Mouse (Mus musculus): ENCODE results near the gene Tmem33. TPM values are rescaled to one million over a fixed set of nuclear protein-coding genes. Genes with fewer than 3 reads are reported as not detected.

Tmem33 gene
- polyA plus RNA-seq, 1 experiment from 2014 or later = 83.5 TPM

DNA sequence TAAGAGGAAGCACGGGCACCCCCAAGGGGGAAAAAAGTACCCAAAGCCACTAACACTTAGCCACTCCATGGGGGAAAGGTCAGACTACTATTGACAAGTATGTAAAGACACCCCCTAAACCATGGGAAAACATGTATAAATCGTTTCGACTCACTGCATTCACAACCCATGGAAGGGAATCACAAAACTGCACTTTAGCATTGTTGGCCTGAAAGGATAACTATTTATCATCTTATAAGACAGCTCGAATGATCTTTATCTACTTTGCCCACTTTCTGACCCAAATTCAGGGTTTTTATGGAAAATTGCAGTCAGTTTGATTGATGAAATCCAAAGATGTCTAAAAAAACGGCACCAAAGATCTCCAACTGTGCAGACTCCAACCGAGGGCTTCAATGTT, 38.5 kb upstream of the Tmem33 start:
- no peak overlapping the region for H3K9ac ChIP-seq (replicated peaks; ENCODE audit: low read depth)
- no peak overlapping the region for H3K4me3 ChIP-seq (ENCODE audit: low read depth, low read length)
- TF ChIP-seq EP300 (IDR thresholded peaks at IDR 0.05) = no peak
- TF ChIP-seq CTCF (IDR thresholded peaks at IDR 0.05) = no peak
- H3K4me1 ChIP-seq (ENCODE audit: insufficient read depth, low read depth, low read length) = peaks cover 6% of the 10 kb centered on the region; the same call in 1 of the 2 replicates
- no peaks in the 10 kb centered on the region for H3K36me3 ChIP-seq (ENCODE audit: insufficient read depth, low read length)
- ATAC-seq (no peak), DNase-seq (ENCODE audit: low spot score) (no peak)
- H3K27me3 ChIP-seq (replicated peaks; ENCODE audit: insufficient read depth, low read length) = peaks cover 86% of the 10 kb centered on the region
- 5% methylated on average over 6 of the region's 6 CpGs for WGBS
- H3K9me3 ChIP-seq (ENCODE audit: low read length) = peaks cover 3% of the 10 kb centered on the region; the same call in 1 of the 2 replicates
- H3K27ac ChIP-seq (ENCODE audit: low read length) = no peak overlapping the region
- no peak overlapping the region for H3K4me2 ChIP-seq (replicated peaks; ENCODE audit: low read depth, low read length)

DNA sequence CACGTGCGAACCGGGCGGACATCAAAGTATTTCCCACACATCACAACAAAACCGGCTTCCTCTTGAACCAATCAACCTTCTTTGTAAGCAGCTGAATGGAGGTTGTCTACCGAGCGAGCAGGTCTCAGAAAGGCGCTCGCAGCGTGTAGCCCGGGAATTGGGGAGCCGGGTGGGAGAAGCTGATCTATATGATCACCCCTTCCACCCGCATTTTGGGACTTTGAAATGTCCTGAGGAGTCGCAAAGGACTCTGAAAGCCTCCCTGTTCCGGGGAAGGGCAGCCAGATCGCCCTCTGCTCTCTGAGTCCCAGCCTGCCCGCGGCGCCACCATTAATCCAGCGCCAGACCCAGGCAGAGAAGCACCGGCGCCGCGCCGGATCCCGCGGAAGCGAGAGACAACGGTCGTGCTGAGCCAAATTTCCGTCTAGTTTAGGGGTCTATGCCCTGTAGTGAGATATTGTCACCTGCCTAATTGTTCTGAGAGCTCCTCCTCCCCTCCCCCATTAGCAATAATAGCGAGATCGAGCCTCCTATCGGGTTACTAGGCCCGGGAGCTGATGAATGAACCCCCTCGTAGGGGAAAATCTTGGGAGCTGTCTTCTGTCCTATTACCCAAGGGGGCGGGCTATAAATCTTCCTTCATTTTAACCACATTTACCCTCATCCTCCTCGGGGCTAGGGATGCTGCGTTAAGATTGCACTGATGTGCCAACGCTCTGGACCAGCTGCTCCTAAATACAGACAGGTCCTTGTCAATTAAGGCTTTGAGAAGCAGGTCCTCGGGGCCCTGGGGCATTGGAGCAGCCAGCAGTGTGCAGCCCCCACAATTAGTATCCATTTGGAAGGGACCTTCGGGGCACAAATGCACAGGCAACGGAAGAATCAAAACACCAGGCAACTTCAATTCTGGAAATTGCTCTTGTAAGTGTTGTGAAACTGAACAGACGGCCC, 37.6 kb upstream of the Tmem33 start:
- peak overlapping the region; percentile 25 for H3K4me2 ChIP-seq (replicated peaks; ENCODE audit: low read depth, low read length)
- H3K27me3 ChIP-seq (replicated peaks; ENCODE audit: insufficient read depth, low read length) = peaks cover 92% of the 10 kb centered on the region
- peaks cover 6% of the 10 kb centered on the region; the same call in 1 of the 2 replicates for H3K4me1 ChIP-seq (ENCODE audit: insufficient read depth, low read depth, low read length)
- peaks cover 3% of the 10 kb centered on the region; the same call in 1 of the 2 replicates for H3K9me3 ChIP-seq (ENCODE audit: low read length)
- H3K9ac ChIP-seq (replicated peaks; ENCODE audit: low read depth) = no peak overlapping the region
- H3K27ac ChIP-seq (ENCODE audit: low read length) = no peak overlapping the region
- peak overlapping the region; percentile 8; the same call in 1 of the 2 replicates for H3K4me3 ChIP-seq (ENCODE audit: low read depth, low read length)
- TF ChIP-seq EP300 (IDR thresholded peaks at IDR 0.05) (no peak), CTCF (IDR thresholded peaks at IDR 0.05) (no peak)
- 1% methylated on average over 44 of the region's 44 CpGs for WGBS
- DNase-seq (ENCODE audit: low spot score) = no peak
- H3K36me3 ChIP-seq (ENCODE audit: insufficient read depth, low read length) = no peaks in the 10 kb centered on the region
- ATAC-seq = no peak

DNA sequence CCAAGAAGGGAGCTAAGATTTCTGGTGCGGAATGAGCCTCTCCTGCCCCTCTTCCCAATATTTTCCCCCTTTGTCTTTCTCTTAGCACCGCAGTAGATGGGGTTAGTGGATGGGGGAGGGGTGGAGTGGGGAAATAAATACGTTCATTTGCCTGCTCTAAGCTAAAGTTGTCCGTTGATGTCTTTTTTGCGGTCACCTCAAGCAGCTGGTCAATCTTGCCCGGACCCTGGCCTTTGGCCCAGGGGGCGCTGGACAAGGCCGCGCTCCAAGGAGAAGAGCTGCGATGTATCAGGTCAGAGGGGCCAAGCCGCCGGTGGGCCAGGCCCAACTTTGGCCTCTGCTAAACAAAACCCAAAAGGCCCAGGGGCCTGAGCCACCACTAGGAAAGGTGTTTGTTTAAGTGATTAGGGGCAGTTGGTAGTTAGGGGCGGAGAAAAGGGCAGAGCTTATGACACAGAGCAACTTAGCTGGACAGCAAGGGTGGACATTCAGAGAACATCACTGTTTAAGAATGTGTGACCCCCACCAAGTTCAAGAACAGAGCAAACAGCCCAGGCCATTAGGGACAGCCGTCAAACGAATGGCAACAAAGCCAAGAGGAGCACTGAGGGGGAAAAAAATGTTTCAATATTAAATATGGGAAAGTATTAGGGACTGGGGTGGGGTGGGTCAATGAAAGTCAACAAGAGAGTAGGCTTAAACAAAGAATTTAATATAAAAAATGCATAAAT, 36.8 kb upstream of the Tmem33 start:
- Histone ChIP-seq H3K27me3 (replicated peaks; ENCODE audit: insufficient read depth, low read length) (peaks cover 93% of the 10 kb centered on the region), H3K9me3 (ENCODE audit: low read length) (peaks cover 3% of the 10 kb centered on the region; the same call in 1 of the 2 replicates), H3K4me2 (replicated peaks; ENCODE audit: low read depth, low read length) (no peak overlapping the region), H3K27ac (ENCODE audit: low read length) (no peak overlapping the region), H3K36me3 (ENCODE audit: insufficient read depth, low read length) (no peaks in the 10 kb centered on the region), H3K4me1 (ENCODE audit: insufficient read depth, low read depth, low read length) (peaks cover 6% of the 10 kb centered on the region; the same call in 1 of the 2 replicates), H3K4me3 (ENCODE audit: low read depth, low read length) (no peak overlapping the region), H3K9ac (replicated peaks; ENCODE audit: low read depth) (no peak overlapping the region)
- DNase-seq (ENCODE audit: low spot score) = no peak
- 5% methylated on average over 15 of the region's 15 CpGs for WGBS
- ATAC-seq = no peak
- TF ChIP-seq CTCF (IDR thresholded peaks at IDR 0.05) (no peak), EP300 (IDR thresholded peaks at IDR 0.05) (no peak)

DNA sequence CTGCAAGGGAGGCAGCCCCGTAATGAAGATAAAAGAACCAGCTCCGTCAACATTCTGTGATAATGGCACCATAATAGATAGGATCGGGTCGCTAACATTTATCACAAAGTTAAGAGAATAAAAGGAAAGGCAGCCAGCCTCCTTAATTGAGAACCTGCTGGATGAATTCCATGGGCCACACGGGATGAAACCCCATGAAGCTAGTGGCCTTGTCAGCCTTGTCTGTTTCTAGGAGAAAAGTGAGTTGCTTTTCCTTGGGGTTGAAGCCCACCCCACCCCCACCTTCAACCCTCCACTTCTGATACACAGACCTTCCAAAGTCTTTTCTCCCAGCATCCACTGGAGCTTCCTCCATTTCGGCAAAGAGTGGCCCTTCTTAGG, 36.3 kb upstream of the Tmem33 start:
- no peak for ATAC-seq
- Histone ChIP-seq H3K27ac (ENCODE audit: low read length) (no peak overlapping the region), H3K4me2 (replicated peaks; ENCODE audit: low read depth, low read length) (no peak overlapping the region), H3K9me3 (ENCODE audit: low read length) (peaks cover 3% of the 10 kb centered on the region; the same call in 1 of the 2 replicates), H3K36me3 (ENCODE audit: insufficient read depth, low read length) (no peaks in the 10 kb centered on the region), H3K27me3 (replicated peaks; ENCODE audit: insufficient read depth, low read length) (peaks cover 89% of the 10 kb centered on the region), H3K9ac (replicated peaks; ENCODE audit: low read depth) (no peak overlapping the region), H3K4me3 (ENCODE audit: low read depth, low read length) (no peak overlapping the region), H3K4me1 (ENCODE audit: insufficient read depth, low read depth, low read length) (peaks cover 6% of the 10 kb centered on the region; the same call in 1 of the 2 replicates)
- no peak for TF ChIP-seq CTCF (IDR thresholded peaks at IDR 0.05)
- TF ChIP-seq EP300 (IDR thresholded peaks at IDR 0.05) = no peak
- 15% methylated on average over 6 of the region's 6 CpGs for WGBS
- DNase-seq (ENCODE audit: low spot score) = no peak

DNA sequence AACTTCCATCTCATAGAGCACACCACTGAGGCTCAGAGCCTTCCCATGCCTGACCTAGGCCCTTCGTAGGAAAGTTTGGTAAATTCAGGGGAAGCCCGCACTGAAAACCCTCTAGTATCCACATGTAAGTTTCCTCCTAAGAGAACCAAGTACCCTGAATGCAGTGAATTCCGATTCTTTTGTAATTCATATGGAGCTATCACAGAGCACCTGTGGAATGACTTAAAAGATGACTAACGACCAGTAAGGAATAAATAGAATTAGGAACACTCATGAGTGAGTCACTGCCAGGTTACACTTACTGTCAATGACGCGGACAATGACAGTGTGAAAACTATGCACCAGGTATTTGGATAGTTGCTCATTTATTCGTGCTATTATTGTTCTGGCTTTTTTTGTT, 34.6 kb upstream of the Tmem33 start:
- no peak for ATAC-seq
- Histone ChIP-seq H3K4me3 (ENCODE audit: low read depth, low read length) (no peak overlapping the region), H3K36me3 (ENCODE audit: insufficient read depth, low read length) (no peaks in the 10 kb centered on the region), H3K27ac (ENCODE audit: low read length) (no peak overlapping the region), H3K9ac (replicated peaks; ENCODE audit: low read depth) (no peak overlapping the region), H3K4me1 (ENCODE audit: insufficient read depth, low read depth, low read length) (peaks cover 6% of the 10 kb centered on the region; the same call in 1 of the 2 replicates), H3K27me3 (replicated peaks; ENCODE audit: insufficient read depth, low read length) (peaks cover 84% of the 10 kb centered on the region), H3K4me2 (replicated peaks; ENCODE audit: low read depth, low read length) (no peak overlapping the region), H3K9me3 (ENCODE audit: low read length) (peaks cover 3% of the 10 kb centered on the region; the same call in 1 of the 2 replicates)
- DNase-seq (ENCODE audit: low spot score) = no peak
- 48% methylated on average over 7 of the region's 7 CpGs for WGBS
- TF ChIP-seq EP300 (IDR thresholded peaks at IDR 0.05) (no peak), CTCF (IDR thresholded peaks at IDR 0.05) (no peak)

DNA sequence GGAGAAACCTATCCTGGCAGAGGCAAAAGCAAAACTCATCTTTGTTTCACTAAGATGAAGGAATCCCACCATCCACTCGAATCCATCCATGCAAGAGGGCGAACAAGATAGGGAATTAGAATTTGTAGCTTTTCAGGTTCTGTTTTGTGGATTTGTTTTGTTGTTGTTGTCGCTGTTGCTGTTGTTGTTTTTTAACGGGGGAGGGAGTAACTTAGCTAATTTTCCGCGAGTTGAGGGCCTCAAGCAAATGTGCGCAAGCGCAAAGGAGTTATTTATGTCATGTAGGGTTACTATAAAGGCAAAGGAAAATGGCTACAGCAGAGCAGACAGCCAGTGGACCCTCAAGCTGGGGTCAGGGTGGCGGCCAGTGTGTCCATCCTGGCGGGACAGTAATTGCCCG, 33.1 kb upstream of the Tmem33 start:
- Histone ChIP-seq H3K36me3 (ENCODE audit: insufficient read depth, low read length) (no peaks in the 10 kb centered on the region), H3K4me1 (ENCODE audit: insufficient read depth, low read depth, low read length) (peaks cover 5% of the 10 kb centered on the region; the same call in 1 of the 2 replicates), H3K4me2 (replicated peaks; ENCODE audit: low read depth, low read length) (no peak overlapping the region), H3K27me3 (replicated peaks; ENCODE audit: insufficient read depth, low read length) (peaks cover 82% of the 10 kb centered on the region), H3K4me3 (ENCODE audit: low read depth, low read length) (no peak overlapping the region), H3K9ac (replicated peaks; ENCODE audit: low read depth) (no peak overlapping the region), H3K27ac (ENCODE audit: low read length) (no peak overlapping the region), H3K9me3 (ENCODE audit: low read length) (peaks cover 3% of the 10 kb centered on the region; the same call in 1 of the 2 replicates)
- ATAC-seq (no peak), DNase-seq (ENCODE audit: low spot score) (no peak)
- 8% methylated on average over 11 of the region's 11 CpGs for WGBS
- TF ChIP-seq EP300 (IDR thresholded peaks at IDR 0.05) = no peak
- TF ChIP-seq CTCF (IDR thresholded peaks at IDR 0.05) = no peak
